Mouse (Mus musculus): ENCODE results near the gene Wdr46. TPM values are rescaled to one million over a fixed set of nuclear protein-coding genes. Genes with fewer than 3 reads are reported as not detected.

Gene Wdr46
- polyA plus RNA-seq, 1 experiment from 2014 or later, result 11.8 TPM

GRCm38 (mm10) chr17:33929371-33930279, 10.8 kb upstream of the Wdr46 start, which contains the start of gene Rgl2:
Rgl2 (plus strand) TSS chr17:33929543.
- H3K79me2 ChIP-seq (ENCODE audit: inconsistent target), result peaks cover 86% of the 10 kb centered on the region
- peak within 1 kb of the TSS; percentile 98 for H3K27ac ChIP-seq
- WGBS (ENCODE audit: missing documents), result under 1% methylated on average over 61 of the region's 80 CpGs
- peak within 1 kb of the TSS; percentile 83 for H3K4me3 ChIP-seq (ENCODE audit: inconsistent target)
- peaks cover 56% of the 10 kb centered on the region for H3K36me3 ChIP-seq (ENCODE audit: inconsistent target)

DNA sequence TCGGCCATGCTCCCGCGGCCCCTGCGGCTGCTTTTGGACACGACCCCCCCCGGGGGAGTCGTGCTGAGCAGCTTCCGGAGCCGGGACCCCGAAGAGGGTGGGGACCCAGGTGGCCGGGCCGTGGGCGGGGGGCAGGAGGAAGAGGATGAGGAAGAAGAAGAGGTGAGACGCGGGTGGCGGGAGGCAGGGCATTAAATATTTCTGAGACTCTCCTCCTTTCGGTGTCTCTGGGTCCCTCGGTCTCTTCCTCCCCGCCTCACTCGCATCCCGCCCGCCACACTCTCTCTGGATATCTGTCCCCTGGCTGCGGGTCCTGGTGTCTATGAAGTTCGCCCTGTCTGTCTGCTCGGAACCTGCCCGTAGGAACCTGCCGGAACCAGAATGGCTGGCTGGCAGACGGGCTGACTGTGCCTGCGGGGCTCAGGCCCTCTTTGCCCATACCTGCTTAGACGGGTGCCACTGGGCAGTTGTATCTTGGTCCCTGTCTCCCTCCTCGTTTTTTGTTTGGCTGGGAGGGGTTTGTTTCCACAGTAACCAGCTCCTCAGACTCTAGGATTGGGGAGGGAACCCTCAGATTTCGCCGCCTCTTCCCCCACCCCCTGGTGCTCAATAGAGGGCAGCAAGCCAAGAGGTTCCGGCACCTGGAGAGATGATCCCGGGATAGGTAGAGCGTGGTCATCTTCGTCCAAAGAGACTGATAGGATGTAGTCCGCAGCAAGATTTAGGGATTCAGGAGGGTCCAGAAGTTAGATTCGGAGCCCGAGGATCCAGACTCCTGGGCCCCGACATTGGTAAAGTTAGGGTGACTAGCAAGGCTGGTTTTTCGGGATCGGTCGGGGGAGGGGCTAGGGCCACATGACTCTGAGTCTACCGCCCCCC, 9.9 kb upstream of the Wdr46 start:
- Histone ChIP-seq H3K36me3 (ENCODE audit: inconsistent target) (peaks cover 56% of the 10 kb centered on the region), H3K4me3 (ENCODE audit: inconsistent target) (peak overlapping the region; percentile 83), H3K79me2 (ENCODE audit: inconsistent target) (peaks cover 86% of the 10 kb centered on the region), H3K27ac (peak overlapping the region; percentile 98)
- 1% methylated on average over 44 of the region's 45 CpGs for WGBS (ENCODE audit: missing documents)

GRCm38 (mm10) chr17:33931159-33931866, 9.1 kb upstream of the Wdr46 start:
- 20% methylated on average over 16 of the region's 18 CpGs for WGBS (ENCODE audit: missing documents)
- H3K27ac ChIP-seq, result peak overlapping the region; percentile 98
- peaks cover 84% of the 10 kb centered on the region for H3K79me2 ChIP-seq (ENCODE audit: inconsistent target)
- peaks cover 55% of the 10 kb centered on the region for H3K36me3 ChIP-seq (ENCODE audit: inconsistent target)
- H3K4me3 ChIP-seq (ENCODE audit: inconsistent target), result peak overlapping the region; percentile 83

DNA sequence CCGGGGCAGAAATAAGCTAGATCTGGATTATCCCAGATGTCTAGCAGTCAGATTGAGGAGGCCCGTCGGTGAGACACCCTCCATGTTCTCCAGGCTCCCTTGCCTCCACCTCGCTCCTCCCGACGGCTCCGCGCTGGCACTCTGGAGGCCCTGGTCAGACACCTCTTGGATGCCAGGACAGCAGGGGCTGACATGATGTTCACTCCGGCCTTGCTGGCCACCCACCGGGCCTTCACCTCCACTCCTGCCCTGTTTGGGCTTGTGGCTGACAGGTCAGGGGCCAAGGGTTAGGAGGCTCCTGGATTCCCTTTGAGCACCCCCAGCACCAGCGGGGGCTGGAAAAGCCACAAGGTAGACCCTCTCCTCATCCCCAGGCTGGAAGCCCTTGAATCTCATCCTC, 8.5 kb upstream of the Wdr46 start:
- Histone ChIP-seq H3K27ac (peak overlapping the region; percentile 98; the same call in 1 of the 2 replicates), H3K36me3 (ENCODE audit: inconsistent target) (peaks cover 53% of the 10 kb centered on the region)
- WGBS (ENCODE audit: missing documents), result 94% methylated on average over 10 of the region's 11 CpGs

GRCm38 (mm10) chr17:33932448-33932847, 8.0 kb upstream of the Wdr46 start:
- 91% methylated on average over 14 of the region's 14 CpGs for WGBS (ENCODE audit: missing documents)
- Histone ChIP-seq H3K36me3 (ENCODE audit: inconsistent target) (peaks cover 53% of the 10 kb centered on the region), H3K4me3 (ENCODE audit: inconsistent target) (no peak overlapping the region)

More for the DNA sequence above, 8.5 kb upstream of the Wdr46 start:
- H3K4me3 ChIP-seq (ENCODE audit: inconsistent target), result peak overlapping the region; percentile 83
- H3K79me2 ChIP-seq (ENCODE audit: inconsistent target), result peaks cover 78% of the 10 kb centered on the region

GRCm38 (mm10) chr17:33932970-33933369, 7.5 kb upstream of the Wdr46 start:
- H3K79me2 ChIP-seq (ENCODE audit: inconsistent target), result peaks cover 68% of the 10 kb centered on the region
- H3K4me3 ChIP-seq (ENCODE audit: inconsistent target), result no peak overlapping the region
- H3K36me3 ChIP-seq (ENCODE audit: inconsistent target), result peaks cover 51% of the 10 kb centered on the region

More at GRCm38 (mm10) chr17:33932448-33932847, 8.0 kb upstream of the Wdr46 start:
- no peak overlapping the region for H3K27ac ChIP-seq
- H3K79me2 ChIP-seq (ENCODE audit: inconsistent target), result peaks cover 73% of the 10 kb centered on the region

DNA sequence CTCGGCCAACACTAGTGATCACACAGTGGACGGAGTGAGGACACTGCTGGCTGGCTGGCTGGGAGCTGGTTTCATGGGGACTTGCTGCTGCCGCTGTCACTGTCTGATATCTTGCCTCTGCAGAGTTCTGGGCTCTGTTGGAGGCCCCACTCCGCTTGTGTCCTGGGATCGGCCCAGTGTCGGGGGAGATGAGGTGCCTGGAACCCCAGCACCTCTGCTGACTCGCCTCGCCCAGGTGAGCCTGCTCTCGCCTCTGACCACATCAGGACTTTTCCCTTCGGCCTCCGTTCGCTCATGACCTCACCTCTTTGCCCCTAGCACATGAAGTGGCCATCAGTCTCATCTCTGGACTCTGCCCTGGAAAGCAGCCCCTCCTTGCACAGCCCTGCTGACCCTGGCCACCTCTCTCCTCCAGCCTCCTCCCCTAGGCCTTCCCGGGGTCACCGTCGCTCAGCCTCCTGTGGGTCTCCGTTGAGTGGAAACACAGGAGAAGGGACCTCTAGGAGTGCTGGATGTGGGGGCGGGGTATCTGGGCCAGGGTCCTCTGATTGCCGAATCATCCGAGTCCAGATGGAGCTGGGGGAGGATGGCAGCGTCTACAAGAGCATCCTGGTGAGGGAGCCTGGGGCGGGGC, 4.9 kb upstream of the Wdr46 start:
- H3K27ac ChIP-seq, result no peak overlapping the region
- H3K36me3 ChIP-seq (ENCODE audit: inconsistent target), result peaks cover 43% of the 10 kb centered on the region
- 95% methylated on average over 21 of the region's 21 CpGs for whole genome bisulfite sequencing (ENCODE audit: missing documents)
- no peak overlapping the region for H3K4me3 ChIP-seq (ENCODE audit: inconsistent target)
- H3K79me2 ChIP-seq (ENCODE audit: inconsistent target), result peaks cover 70% of the 10 kb centered on the region

More at GRCm38 (mm10) chr17:33932970-33933369, 7.5 kb upstream of the Wdr46 start:
- 94% methylated on average over 15 of the region's 15 CpGs for WGBS (ENCODE audit: missing documents)
- no peak overlapping the region for H3K27ac ChIP-seq

DNA sequence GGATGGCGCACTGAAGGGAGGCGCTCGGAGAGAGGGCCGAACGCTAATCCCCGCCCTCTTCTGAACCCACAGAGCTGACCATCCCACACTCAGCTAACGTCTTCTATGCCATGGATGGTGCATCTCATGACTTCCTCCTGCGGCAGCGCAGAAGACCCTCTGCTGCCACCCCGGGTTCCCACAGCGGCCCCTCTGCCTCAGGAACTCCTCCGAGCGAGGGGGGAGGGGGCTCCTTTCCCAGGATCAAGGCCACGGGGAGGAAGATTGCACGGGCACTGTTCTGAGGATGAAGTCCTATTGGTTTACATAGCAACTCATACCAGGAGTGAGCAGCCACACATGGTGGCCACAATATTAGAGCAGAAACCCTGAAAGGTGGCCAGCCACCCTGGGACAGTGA, 3.5 kb upstream of the Wdr46 start:
- Histone ChIP-seq H3K36me3 (ENCODE audit: inconsistent target) (peaks cover 43% of the 10 kb centered on the region), H3K4me3 (ENCODE audit: inconsistent target) (no peak overlapping the region)
- WGBS (ENCODE audit: missing documents), result 94% methylated on average over 15 of the region's 15 CpGs

DNA sequence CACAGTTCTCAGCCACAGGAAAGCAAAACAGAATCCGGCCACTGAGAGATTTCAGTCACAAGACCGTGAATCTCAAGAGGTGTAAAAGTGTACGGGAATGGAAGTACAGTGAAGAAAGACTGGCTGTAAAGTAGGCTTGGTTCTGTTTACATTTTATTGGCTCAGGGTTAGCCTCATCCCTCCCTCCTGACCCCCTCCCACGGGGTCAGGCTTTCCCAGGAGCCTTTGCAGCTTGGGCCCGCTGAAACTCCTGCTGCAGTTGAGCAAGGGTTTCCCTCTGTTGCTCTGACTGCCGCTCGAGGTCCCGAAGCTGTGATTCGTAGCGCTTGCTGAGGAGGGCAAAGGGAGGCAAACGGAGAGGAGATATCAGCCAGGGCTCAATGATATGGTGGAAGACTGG, 1.7 kb upstream of the Wdr46 start:
- peaks cover 31% of the 10 kb centered on the region for H3K36me3 ChIP-seq (ENCODE audit: inconsistent target)
- H3K4me3 ChIP-seq (ENCODE audit: inconsistent target), result no peak overlapping the region
- H3K27ac ChIP-seq, result no peak overlapping the region
- H3K79me2 ChIP-seq (ENCODE audit: inconsistent target), result peaks cover 52% of the 10 kb centered on the region
- 76% methylated on average over 11 of the region's 11 CpGs for WGBS (ENCODE audit: missing documents)

More for the DNA sequence above, 3.5 kb upstream of the Wdr46 start:
- Histone ChIP-seq H3K79me2 (ENCODE audit: inconsistent target) (peaks cover 67% of the 10 kb centered on the region), H3K27ac (no peak overlapping the region)

GRCm38 (mm10) chr17:33940981-33941380, 521 bp downstream of the Wdr46 start:
- H3K4me3 ChIP-seq (ENCODE audit: inconsistent target), result peak overlapping the region; percentile 98
- 2% methylated on average over 26 of the region's 26 CpGs for WGBS (ENCODE audit: missing documents)
- peaks cover 21% of the 10 kb centered on the region for H3K36me3 ChIP-seq (ENCODE audit: inconsistent target)

DNA sequence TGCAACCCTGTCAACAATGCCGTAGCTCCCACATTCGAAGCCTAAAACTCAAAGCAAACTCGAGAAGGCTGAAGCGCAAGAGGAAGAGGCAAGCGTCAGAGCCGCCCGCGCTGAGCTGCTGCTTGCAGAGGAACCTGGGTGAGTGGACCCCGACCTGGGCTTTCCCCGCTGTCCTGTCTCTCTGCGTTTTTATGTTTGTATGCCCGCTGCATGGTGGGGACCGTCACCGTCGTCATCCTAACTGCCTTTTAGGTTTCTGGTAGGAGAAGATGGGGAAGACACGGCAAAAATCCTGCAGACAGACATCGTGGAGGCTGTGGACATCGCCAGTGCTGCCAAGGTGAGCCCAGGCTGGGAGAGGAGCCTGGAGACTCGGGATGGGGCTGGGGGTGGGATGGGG, 921 bp downstream of the Wdr46 start:
- H3K4me3 ChIP-seq (ENCODE audit: inconsistent target), result peak overlapping the region; percentile 98
- peaks cover 28% of the 10 kb centered on the region for H3K79me2 ChIP-seq (ENCODE audit: inconsistent target)
- 43% methylated on average over 19 of the region's 19 CpGs for WGBS (ENCODE audit: missing documents)
- no peak overlapping the region for H3K27ac ChIP-seq
- peaks cover 19% of the 10 kb centered on the region for H3K36me3 ChIP-seq (ENCODE audit: inconsistent target)

More at GRCm38 (mm10) chr17:33940981-33941380, 521 bp downstream of the Wdr46 start:
- Histone ChIP-seq H3K79me2 (ENCODE audit: inconsistent target) (peaks cover 30% of the 10 kb centered on the region), H3K27ac (no peak overlapping the region)

DNA sequence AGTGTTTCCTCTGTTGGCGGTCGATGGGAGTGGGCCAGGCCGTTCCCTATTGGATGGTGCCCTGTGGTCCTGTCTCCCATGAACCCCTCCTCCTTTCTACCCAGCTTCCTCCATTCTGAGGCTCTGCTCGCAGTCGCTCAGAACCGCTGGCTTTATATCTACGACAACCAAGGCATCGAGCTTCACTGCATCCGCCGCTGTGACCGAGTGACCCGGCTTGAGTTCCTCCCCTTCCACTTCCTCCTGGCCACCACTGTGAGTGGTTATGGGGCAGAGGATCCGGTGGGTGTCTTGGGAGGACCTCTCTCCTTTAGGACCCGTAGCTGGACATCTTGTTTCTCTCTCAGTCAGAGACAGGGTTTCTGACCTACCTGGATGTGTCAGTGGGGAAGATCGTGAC, 3.0 kb downstream of the Wdr46 start:
- H3K36me3 ChIP-seq (ENCODE audit: inconsistent target), result peaks cover 7% of the 10 kb centered on the region; the same call in 1 of the 2 replicates
- peaks cover 30% of the 10 kb centered on the region for H3K79me2 ChIP-seq (ENCODE audit: inconsistent target)
- H3K4me3 ChIP-seq (ENCODE audit: inconsistent target), result no peak overlapping the region
- no peak overlapping the region for H3K27ac ChIP-seq
- 94% methylated on average over 15 of the region's 15 CpGs for WGBS (ENCODE audit: missing documents)

GRCm38 (mm10) chr17:33947430-33948089, 7.1 kb downstream of the Wdr46 start:
- peaks cover 14% of the 10 kb centered on the region; the same call in 1 of the 2 replicates for H3K36me3 ChIP-seq (ENCODE audit: inconsistent target)
- WGBS (ENCODE audit: missing documents), result 20% methylated on average over 10 of the region's 10 CpGs
- H3K79me2 ChIP-seq (ENCODE audit: inconsistent target), result peaks cover 30% of the 10 kb centered on the region; the same call in 1 of the 2 replicates
- H3K27ac ChIP-seq, result peak overlapping the region; percentile 65
- no peak overlapping the region for H3K4me3 ChIP-seq (ENCODE audit: inconsistent target)
